Mouse (Mus musculus): ENCODE results near the gene Rnf151.

Gene Rnf151

DNA sequence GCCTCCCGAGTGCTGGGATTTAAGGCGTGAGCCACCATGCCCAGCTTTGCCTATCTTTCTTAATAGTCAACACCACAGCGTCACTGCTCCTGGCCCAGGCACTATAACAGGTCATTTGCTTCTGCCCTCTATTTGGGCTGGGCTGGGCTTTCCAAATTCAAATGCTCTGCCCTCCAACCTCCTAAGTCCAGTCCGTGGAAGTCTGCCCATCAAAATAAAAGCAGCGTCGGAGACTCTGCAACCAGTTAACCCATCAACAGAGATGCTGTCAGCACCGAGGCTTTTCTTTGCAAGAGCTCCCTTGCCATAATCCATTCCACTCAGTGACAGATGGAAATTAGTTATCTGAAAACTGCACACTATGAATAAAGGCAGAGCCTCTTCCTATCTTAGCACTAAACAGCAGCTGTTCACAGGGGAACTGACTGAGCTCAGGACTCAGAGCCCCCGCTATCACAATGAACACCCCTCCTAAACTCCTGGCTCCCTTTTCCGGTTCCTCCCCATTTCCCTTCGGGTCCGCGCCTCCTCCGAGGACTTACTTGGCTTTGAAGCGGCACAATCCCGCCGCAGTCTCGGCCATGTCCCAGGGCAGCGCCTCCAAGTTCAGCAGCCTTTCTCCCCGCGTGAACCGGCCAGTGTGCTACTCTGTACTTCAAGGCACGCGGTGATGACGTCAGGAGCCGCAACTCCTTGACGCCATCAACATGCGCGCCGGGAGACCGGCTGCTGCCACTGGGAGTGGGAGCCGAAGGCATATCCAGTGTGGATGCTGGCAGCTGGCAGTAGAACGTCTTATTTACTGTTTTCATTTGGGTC, 10.7 kb downstream of the Rnf151 start, which contains the start of gene Tbl3:
Gene Tbl3, minus strand, starts transcription at position 679 of the 819 bp plus-strand sequence.
- DNase-seq (ENCODE audit: low read depth, low spot score): peak; percentile 95

DNA sequence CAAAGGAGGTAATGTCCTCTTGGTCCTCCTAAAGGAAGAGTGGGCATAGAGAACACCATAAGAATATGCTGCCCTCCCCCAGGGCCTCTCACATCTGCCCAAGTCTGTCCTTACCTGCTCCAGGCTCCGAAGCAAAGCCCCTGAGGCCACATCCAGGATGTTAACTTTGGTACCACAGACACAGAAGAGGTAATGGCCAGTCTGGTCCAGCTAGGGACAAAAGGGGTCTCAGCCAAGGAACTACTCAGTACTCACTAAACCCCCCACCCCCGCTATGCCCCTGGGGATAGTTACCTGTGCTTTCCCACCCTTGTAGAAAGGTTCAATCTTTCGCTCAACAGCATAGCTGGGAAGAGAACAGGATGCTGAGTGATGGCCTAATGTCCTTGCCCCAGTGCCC, 12.0 kb downstream of the Rnf151 start:
- DNase-seq (ENCODE audit: low read depth, low spot score): no peak

DNA sequence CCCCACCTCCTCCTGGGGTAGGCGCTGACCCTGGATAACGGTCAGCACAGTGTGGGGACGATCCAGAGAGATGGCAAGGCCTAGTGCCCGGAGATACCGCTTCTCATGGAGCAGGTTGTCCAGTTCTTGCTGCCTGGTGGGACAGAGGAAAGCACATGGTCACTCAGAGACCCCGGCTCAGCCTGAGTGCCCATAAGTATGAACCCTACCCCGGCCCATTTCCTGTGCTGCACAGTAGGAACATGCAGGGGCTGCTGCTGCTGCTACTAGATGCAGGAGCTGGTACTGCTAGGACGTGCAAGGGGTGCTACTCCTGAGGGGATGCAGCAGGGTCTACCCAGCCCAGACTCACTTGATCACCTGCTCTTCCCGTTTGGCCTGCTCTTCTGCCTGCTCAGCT, 16.6 kb downstream of the Rnf151 start:
- no peak for DNase-seq (ENCODE audit: low read depth, low spot score)

DNA sequence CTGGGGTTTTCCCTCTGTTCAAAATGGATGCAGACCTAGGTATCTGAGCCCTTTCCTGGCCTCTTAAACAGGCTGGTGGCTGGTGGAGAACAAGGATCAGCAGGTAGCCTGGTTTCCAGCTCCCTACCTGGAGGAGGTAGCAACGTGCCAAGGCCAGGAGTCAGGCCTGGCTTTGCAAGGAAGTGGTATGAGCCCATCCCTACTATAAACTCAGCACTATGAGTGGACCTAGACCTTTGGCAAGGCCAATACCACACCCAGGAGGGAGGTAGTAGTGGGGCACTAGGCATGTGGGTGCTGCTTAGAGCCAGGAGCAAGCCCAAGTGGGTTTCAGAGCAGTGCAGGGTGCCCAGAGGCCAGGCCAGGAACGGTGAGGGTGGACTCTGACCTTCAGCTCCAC, 18.4 kb downstream of the Rnf151 start:
- no peak for DNase-seq (ENCODE audit: low read depth, low spot score)

DNA sequence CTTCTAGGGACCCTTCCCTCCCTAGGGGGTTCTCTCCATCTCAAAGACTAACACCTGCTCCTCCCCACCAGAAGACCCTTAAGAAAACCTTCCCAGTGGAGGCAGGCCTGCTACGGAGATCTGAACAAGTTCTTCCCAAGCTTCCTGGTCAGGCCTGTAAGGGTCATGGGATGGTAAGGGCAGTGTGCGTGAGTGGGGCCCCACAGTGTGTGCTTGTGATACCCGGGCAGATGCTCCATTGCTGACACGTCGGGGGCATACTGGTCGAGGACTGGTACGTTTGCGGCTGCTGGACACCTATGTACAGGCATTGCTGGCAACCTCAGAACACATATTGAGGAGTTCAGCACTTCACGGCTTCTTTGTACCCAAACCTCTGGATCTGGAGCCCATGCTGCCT, 19.1 kb downstream of the Rnf151 start:
- no peak for DNase-seq (ENCODE audit: low read depth, low spot score)

DNA sequence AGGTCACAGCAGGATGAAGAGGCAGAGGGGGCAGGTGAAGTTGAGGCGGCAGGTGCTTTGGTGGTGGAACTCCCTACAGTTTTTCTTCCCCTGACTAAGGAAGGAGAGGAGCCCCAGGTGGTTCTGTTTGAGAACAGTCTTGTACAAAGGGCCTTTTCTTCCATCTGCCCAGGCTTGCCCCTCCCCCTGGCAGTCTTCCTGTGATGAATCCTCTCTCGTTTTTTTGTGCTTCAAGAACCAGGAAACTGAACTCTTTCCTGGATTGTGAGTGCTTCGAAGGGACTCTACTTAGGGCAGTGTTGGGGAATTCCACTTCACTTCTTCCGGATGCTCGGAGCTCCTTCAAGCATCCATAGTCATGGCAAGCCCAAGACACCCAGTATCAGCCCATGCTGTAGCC, 19.9 kb downstream of the Rnf151 start:
- no peak for DNase-seq (ENCODE audit: low read depth, low spot score)

DNA sequence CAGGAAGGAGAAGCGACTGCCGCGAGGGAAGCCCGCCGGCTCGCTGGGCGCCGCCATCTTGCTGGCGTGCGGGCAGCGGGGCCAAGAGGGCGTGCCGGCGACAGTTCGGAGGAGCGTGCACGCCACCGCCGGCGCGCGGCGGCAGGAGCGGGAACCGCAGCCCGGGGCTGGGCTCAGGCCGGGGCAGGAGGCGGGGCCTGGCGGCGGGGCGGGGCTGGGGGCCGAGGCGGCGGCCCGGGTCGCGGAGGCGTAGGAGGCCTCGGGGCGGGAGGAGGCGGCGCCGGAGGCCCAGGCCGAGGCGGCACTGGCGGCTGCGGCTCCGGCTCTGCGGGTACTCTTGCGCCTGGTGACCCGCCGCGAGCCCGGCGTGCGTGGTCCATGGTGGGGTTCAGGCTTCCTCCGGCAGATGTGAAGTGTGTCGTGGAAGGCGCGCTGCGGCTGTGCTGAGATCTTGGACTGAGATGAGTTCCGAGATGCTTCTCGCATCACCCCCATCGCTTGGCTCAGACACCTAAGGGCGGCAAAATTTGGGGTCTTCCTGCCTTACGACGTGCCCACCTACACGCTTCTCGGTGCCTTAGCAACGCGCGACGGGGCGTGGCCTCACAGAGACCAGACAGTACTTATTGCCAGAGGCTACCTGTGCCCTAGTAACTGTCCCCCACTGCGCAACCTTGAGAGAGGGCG, 21.7 kb downstream of the Rnf151 start, which contains the start of the genes Gfer and Noxo1:
Gene Gfer, minus strand, starts transcription at position 146 of the 687 bp plus-strand sequence.
Gene Noxo1, plus strand, starts transcription at position 224 of the 687 bp plus-strand sequence.
- DNase-seq (ENCODE audit: low read depth, low spot score): peak; percentile 91

DNA sequence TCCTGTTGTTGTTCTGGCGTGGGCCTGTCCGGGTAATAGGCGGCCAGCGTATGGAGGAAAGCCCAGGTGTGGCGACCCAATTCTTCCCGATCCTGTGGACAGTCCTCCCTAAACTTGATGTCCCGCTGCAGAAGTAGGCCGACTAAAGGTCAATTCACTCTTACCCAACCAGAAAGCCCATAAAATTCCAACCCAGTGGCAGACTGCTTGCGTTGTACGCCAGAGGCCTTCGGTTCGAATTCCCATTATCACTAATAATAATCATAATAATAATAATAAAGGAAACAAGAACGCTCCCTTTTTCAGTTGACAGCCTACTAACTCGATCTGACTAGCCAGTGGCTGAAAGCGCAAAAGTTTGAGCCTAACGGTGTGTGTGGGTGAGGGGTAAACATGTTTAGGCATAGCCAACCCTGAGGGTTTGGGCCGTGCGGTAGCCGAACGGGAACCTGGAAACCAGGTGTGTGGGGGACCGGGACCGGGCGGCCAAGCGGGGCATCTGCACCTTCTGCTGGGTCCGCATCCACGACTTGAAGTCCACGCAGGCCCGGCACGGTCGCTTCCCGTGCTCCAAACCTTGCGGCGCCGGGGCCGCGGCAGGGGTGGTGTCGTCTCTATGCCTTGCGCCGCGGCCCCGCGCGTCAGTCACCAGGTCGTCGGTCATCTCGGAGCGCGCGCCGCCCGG, 22.4 kb downstream of the Rnf151 start:
- DNase-seq (ENCODE audit: low read depth, low spot score): no peak

DNA sequence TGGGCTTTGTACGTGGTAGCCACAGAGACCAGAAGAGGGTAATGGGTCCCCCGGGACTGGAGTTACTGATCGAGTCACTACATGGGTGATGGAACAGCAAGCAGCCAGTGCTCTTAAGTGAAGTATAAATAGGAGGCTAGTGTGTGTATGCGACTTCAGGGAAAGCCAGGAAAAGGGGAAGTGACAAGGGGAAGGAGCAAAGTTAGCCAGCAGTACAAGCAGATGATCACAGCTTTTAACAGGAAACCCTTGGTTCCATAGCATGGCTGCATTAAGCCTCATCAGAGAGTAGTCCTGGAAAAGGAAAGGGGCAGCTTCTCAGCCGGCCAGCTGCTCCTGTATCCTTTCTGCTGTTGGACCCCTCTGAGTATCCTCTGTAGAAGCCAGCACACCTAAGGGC, 25.5 kb downstream of the Rnf151 start:
- DNase-seq (ENCODE audit: low read depth, low spot score): no peak

DNA sequence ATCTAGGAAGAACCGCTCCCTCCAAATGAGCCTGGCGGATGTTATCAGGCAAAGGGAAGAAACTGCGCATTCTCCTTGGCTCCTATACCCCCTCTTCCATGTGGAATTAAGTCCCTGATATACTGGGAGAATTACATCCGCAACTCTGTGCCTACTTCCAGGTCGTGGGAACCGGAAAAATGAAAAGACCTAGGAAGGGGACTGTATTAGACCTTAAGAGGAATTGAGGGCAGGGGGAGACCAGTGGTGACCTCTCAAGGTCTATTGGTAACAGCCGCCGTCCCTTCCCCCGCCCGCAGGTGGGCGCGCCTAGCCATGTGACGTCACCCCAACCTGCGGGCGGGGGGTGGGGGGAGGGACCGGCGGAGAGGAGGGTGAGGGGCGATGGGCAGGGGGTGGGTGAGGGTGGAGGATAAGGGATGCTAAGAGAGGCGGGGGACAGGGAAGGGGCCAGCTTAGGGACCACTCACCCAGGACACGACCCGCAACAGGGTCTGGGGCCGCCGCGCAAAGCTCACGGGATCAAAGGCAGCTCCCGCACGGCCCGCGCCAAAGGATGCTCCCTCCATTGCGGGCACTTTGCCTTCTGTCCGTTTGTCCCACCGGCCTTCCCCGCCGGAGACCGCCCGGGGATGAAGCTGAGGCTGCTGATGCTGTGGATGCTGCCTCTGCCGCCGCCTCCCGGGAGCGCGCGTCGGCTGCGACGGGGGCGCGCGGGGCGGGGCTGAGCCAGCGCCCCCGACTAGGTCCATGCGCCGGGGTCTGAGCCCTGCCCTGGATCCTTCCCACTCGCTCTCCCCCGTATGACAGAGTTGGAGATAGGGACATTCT, 28.4 kb downstream of the Rnf151 start, which contains the start of gene Syngr3:
Gene Syngr3, minus strand, starts transcription at position 705 of the 831 bp plus-strand sequence.
- DNase-seq (ENCODE audit: low read depth, low spot score): no peak

DNA sequence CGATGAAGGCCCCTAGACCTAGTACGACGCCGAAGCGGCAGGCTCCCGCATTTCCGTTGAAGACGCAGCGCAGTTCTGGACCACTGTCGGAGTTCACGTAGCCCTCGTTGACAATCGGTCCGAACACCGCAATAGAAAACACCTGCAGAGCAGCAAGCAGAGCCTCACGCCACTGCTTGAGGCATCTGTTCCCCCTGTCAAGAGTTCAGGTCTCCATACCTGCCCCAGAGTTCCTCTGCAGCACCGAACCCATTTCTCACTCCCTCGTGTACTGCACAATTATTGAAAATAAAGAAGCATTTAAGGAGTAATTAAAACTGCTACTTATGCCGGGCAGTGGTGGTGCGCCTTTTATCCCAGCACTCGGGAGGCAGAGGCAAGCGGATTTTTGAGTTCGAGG, 30.3 kb downstream of the Rnf151 start:
- no peak for DNase-seq (ENCODE audit: low read depth, low spot score)

DNA sequence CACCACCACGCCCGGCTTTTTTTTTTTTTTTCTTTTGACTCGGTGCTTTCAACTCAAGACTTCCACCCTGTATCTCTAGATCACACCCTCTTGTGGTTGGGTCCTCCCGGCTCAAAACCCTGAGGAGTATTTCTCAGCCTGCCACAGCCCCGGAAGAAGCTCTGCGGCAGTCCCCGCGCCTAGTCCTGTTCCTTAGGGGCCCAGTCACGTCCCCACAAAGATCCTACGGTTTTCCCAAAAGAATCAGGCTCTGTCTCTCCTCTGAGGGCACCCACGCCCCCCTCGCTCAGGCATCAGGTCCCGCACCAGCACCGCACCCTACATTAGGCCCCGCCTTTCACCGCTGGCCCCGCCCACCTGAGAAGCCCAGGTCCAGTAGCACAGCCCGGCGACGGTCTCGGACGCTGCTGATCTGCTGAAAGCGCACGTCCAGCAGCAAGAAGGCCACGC, 30.7 kb downstream of the Rnf151 start:
- peak; percentile 84 for DNase-seq (ENCODE audit: low read depth, low spot score)

DNA sequence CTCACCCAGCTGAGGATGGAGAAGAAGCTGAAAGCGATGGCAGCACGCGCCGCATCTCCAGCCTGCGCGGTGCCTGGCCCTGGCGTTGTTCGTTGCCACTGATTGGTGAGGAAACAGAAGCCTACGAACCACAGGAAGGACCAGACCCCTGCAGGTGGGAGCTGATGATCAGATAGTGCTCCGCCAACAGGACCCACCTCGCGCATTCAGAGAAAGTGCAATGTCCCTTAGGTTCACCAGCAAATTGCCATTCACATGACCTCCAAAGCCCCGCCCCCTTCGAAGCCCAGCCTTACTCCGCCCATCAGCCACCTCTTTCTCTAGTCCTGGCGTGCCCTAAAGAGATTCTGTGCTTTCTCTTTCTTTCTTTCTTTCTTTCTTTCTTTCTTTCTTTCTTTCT, 31.3 kb downstream of the Rnf151 start:
- peak; percentile 66 for DNase-seq (ENCODE audit: low read depth, low spot score)

DNA sequence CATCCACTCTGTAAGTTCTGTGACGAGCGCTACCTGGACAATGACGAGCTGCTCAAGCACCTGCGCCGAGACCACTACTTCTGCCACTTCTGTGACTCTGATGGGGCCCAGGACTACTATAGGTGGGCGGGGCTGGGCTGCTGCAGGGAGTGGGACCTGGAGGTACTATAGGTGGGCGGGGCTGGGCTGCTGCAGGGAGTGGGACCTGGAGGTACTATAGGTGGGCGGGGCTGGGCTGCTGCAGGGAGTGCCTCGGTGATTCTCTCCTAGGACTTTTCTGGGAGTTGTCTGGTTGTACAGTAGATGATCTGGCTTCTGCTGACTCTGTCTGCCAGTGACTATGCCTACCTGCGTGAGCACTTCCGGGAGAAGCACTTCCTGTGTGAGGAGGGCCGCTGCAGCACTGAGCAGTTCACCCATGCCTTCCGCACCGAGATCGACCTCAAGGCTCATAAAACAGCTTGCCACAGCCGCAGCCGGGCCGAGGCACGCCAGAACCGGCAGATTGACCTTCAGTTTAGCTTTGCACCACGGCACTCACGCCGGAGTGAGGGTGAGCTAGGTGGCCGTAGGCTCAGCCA, 40.3 kb downstream of the Rnf151 start:
- DNase-seq (ENCODE audit: low read depth, low spot score): no peak

DNA sequence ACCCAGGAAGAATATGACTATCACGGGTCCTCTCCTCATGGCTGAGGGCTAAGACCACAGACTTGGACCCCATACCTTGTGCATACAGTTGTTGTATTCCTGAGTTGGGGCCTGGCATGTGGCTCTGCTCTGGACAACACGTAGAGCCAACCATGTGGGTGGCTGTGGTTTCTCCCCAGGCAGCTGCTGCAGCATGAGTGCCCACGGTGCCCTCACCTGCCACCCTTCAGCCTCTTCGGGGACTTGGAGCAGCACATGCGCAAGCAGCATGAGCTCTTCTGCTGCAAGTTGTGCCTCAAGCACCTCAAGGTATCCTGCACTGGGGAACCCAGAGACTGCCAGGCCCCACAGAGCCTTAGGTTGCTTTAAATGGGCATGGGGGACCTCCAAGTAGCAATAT, 41.0 kb downstream of the Rnf151 start:
- DNase-seq (ENCODE audit: low read depth, low spot score): no peak

DNA sequence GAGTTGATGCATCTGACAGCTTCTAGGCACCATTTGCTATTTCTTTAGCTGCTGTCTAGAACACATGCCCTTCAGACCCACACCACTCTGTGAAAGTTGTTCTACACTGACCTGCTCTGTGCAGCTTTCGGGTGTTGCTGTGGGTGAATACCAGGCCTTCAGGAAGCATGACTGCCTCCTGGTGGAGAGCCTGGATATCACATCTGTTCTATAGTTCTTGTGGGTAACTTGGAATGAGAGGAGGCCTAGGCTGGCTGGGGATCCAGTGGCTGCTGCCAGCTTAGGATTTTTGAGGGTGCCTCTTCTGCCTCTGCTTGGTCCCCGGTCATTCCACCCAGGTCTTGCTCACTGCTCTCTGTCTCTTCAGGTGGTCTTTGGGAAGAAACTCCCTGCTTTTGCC, 41.7 kb downstream of the Rnf151 start:
- DNase-seq (ENCODE audit: low read depth, low spot score): peak; percentile 79

DNA sequence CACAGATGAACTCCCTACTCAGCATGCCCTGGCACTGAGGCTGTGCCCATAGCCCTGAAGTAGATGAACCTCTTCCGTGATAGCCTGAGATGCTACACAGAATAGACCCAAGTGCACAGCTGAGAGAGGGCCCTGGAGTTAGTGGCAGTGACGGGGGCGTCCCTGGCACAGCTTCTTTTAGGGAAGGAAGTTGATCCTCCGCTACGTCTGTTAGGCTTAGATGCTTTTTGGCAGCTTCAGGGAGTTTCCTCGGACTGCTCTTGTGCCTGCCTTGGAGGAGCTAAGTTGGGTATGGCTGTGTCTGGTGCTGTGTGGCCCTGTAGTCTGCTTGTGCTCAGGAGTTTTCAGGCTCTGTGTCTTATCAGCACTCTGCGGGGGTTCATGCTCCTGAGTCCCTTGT, 43.6 kb downstream of the Rnf151 start:
- DNase-seq (ENCODE audit: low read depth, low spot score): no peak

DNA sequence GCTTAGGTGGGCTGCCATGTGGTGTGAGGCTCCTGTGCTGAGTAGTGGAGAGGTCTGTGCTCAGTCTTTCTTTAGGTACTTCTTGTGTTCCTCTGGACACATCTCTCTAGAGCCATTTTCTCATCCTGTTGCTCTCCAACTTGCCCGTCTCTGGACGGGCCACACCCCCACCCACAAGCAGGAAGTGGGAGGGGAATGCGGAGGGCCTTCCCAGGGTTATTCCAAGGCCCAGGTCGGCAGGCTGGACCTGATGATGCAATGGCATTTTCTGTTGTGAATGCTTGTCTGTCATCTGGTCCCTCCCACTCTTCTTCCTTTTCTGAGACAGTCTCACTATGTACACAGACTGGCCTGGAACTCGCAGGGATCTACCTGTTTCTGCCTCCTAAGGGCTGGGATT, 45.7 kb downstream of the Rnf151 start:
- no peak for DNase-seq (ENCODE audit: low read depth, low spot score)

DNA sequence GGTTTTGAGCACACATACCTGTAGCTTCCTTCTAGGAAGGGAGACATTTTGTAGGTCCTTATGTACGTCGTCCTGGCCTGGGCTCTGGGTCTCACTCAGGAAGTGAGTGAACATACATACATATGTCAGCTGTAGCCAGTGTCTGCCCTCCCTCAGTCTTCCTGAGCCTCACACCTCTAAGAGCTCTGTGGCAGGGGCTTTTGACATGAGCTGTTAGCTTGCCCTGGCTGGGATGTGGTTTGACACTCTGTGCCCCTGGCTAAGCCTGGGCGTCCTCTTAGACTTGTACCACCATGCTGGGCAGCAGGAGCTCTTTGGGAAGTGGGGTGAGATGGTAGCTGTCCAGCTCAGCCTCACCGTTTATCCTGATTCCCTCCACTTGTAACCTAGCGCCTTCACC, 46.5 kb downstream of the Rnf151 start:
- DNase-seq (ENCODE audit: low read depth, low spot score): no peak

DNA sequence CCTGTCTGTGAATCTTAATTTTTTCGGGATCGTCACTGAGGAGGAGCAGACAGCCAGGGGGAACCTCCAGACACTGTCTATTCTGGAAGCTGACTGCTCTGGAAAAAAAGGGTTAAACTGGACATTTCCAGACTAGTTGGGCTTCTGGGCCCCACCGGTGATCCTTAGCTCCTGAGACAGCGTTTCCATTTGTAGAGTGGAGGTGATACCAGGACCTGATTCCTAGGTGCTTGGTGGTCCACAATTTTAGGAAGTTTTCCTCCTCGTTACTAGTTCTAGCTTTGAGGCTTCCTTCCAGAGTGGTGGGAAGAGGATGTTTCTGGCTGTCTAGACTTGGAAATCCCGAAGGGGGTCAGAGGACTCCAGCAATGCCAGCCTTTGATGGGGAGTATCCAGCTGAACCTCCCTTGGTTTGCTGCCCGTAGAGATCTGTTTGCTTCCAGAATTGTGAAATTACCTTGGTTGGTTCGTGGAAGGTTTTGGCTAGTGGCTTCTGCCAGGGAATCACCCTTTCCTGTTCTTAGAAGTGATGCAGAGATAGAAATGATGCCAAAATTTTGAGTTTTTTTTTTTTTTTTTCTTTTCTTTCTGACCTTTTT, 47.5 kb downstream of the Rnf151 start:
- DNase-seq (ENCODE audit: low read depth, low spot score): no peak
